Mouse (Mus musculus) ES-Bruce4 (cell line): Measurements from ENCODE around the gene Dcdc2b. TPM values are rescaled to one million over a fixed set of nuclear protein-coding genes. Genes with fewer than 3 reads are reported as not detected.

Experiments used
- H3K27ac ChIP-seq: 2 replicates; pipeline ENCODE4 v1.5.1; 2012; ENCODE audit warnings: low read length, inconsistent platforms; ENCODE audit not compliant: insufficient read depth
- H3K27me3 ChIP-seq: 2 replicates; pipeline ENCODE4 v1.6.1; 2012; ENCODE audit warnings: mild to moderate bottlenecking, low read length, inconsistent platforms; ENCODE audit not compliant: control insufficient read depth, poor library complexity, insufficient read depth, severe bottlenecking
- H3K36me3 ChIP-seq: 2 replicates; pipeline ENCODE4 v1.6.1; 2012; ENCODE audit warnings: inconsistent platforms, mild to moderate bottlenecking, low read length, moderate library complexity; ENCODE audit not compliant: control insufficient read depth, poor library complexity, insufficient read depth, severe bottlenecking
- H3K4me1 ChIP-seq: one replicate; pipeline ENCODE4 v1.8.1; 2011; ENCODE audit warnings: low read length; ENCODE audit not compliant: control insufficient read depth, insufficient read depth
- H3K4me3 ChIP-seq: 2 replicates; pipeline ENCODE4 v1.5.1; 2011; ENCODE audit warnings: low read depth, mild to moderate bottlenecking, low read length
- H3K9ac ChIP-seq: 2 replicates; pipeline ENCODE4 v1.6.1; 2012; ENCODE audit warnings: low read depth, mild to moderate bottlenecking, inconsistent platforms; ENCODE audit not compliant: poor library complexity, severe bottlenecking
- H3K9me3 ChIP-seq: replicated peaks from 2 replicates; pipeline ENCODE4 v1.6.1; 2012; ENCODE audit warnings: mild to moderate bottlenecking, low read length, inconsistent platforms; ENCODE audit not compliant: control insufficient read depth, poor library complexity, insufficient read depth, severe bottlenecking
- CTCF ChIP-seq: IDR thresholded peaks from one replicate; pipeline ENCODE4 v1.8.1; 2011; ENCODE audit warnings: low read depth, low read length
- EP300 ChIP-seq: IDR thresholded peaks from 2 replicates; pipeline ENCODE4 v1.6.1; 2011; ENCODE audit warnings: low read depth, low read length; ENCODE audit not compliant: insufficient read depth
- POLR2A ChIP-seq: IDR thresholded peaks from one replicate; pipeline ENCODE4 v1.8.1; 2011; ENCODE audit warnings: low read length; ENCODE audit not compliant: insufficient read depth
- polyA plus RNA-seq: library from polyadenylated mRNA; stranded (reverse); fragments of >200 nt; gene quantifications from 2 replicates; pipeline ENCODE4 v1.2.4, GENCODE M21; 2011; ENCODE audit warnings: low read depth; ENCODE audit not compliant: missing spikeins, insufficient read depth, insufficient read length

Dcdc2b gene
- polyA plus RNA-seq, 1 experiment = 3.0 TPM

DNA sequence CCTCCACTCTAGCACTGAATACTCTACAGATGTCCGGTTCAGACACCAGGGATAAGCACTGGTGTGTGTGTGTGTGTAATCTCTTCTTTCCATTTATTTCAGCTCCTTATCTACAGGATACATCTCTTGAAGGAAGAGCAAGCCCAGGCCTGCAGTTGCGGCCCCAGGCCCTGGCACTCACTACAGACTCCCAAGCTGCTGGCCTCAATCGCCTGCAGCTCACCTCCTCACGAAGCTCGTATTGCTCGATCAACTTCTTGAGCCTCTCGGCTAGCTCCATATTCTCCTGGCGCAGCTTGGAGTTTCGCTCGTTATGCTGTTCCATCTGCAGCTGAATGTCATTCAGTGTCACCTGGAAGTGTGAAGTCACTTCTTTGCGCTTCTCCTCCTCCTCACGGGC is 17.8 kb upstream of the Dcdc2b start:
- Histone ChIP-seq H3K36me3 (peaks cover 81% of the 10 kb centered on the region), H3K4me3 (no peak overlapping the region), H3K9me3 (no peaks in the 10 kb centered on the region), H3K4me1 (no peaks in the 10 kb centered on the region), H3K27me3 (no peaks in the 10 kb centered on the region), H3K27ac (no peak overlapping the region), H3K9ac (no peak overlapping the region)
- no peak for TF ChIP-seq CTCF
- TF ChIP-seq EP300 = no peak
- TF ChIP-seq POLR2A = no peak

DNA sequence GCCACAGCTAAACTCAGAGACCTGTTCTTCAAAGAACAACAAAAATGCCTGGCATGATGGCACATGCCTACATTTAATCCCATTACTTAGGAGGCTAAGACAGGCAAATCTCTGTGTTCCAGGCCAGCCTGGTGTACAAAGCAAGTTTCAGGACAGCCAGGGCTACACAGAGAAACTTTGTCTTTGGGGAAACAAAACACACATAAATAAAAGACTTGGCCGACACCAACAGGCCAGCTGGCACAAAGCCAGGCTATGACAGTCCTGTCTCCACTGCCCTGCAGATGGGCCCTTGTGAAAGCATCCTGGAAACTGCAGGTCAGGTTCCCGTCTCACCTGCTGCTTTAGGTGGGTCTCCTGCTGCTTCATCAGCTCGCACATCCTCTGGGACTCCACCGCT is 16.9 kb upstream of the Dcdc2b start:
- Histone ChIP-seq H3K27ac (no peak overlapping the region), H3K27me3 (no peaks in the 10 kb centered on the region), H3K9ac (no peak overlapping the region), H3K4me1 (no peaks in the 10 kb centered on the region), H3K36me3 (peaks cover 73% of the 10 kb centered on the region), H3K4me3 (no peak overlapping the region), H3K9me3 (no peaks in the 10 kb centered on the region)
- TF ChIP-seq CTCF (no peak), POLR2A (no peak), EP300 (no peak)

DNA sequence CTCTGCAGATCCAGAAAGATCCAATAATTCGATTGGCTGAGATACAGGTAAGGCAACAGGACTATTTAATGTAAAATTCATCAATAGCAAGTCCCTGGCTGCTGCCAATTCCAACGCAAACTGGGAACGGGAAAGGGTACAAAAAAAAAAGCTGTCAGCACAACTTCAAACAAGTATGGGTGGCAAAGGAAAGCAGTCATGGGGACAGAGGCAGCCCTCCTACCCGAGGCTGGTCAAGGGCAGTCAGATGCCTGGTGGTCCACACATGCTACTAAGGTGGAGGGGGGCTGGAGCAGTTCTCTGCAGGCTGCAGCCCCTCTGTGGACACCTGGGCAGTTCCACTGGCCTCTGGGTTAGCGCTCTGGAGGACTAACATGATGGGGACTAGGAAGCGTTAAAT is 12.0 kb upstream of the Dcdc2b start:
- TF ChIP-seq POLR2A (no peak), EP300 (no peak), CTCF (no peak)
- Histone ChIP-seq H3K27ac (no peak overlapping the region), H3K9me3 (no peaks in the 10 kb centered on the region), H3K36me3 (peaks cover 33% of the 10 kb centered on the region), H3K4me3 (no peak overlapping the region), H3K27me3 (no peaks in the 10 kb centered on the region), H3K9ac (no peak overlapping the region), H3K4me1 (peaks cover 6% of the 10 kb centered on the region)

DNA sequence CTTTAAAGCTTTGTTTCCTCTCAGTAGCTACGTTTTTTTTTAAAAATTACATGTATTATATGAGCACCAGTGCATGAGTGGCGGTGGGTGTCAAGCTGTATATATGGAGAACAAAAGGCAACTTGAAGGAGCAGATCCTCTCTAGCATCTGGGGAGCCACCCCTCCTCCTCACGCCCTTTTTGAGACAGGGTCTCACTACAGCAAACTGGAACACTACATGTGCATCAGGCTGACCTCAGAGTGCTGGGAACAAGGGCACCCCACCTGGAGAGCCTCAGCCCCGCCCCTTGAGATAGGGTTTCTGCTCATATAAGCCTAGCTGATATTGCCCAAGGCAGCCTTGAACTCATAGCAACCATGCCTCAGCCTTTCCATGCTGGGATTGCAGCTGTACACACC is 11.4 kb upstream of the Dcdc2b start:
- Histone ChIP-seq H3K9ac (no peak overlapping the region), H3K36me3 (peaks cover 28% of the 10 kb centered on the region), H3K27me3 (no peaks in the 10 kb centered on the region), H3K27ac (no peak overlapping the region), H3K4me1 (peaks cover 6% of the 10 kb centered on the region), H3K4me3 (no peak overlapping the region), H3K9me3 (no peaks in the 10 kb centered on the region)
- TF ChIP-seq POLR2A (no peak), CTCF (no peak), EP300 (no peak)

DNA sequence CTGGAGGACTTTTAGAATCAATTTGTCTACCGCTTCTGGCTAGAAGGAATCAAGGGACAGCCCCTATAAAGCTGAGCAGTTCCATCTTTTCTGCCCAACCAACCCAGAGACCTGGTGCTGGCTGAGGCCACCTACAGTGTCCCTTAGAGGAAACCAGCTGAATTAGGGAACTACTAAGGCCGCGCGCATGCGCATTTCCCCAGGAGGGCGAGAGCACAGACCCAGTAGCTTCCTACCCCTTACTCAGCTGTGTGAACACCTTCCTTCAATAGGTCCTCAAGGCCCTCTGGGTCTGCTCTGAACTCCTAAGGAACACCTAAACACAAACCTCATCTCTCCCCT is 10.9 kb upstream of the Dcdc2b start:
- Histone ChIP-seq H3K9ac (no peak overlapping the region), H3K27me3 (no peaks in the 10 kb centered on the region), H3K4me3 (no peak overlapping the region), H3K27ac (no peak overlapping the region), H3K36me3 (peaks cover 23% of the 10 kb centered on the region), H3K4me1 (peaks cover 6% of the 10 kb centered on the region), H3K9me3 (no peaks in the 10 kb centered on the region)
- TF ChIP-seq CTCF (no peak), EP300 (no peak), POLR2A (no peak)

DNA sequence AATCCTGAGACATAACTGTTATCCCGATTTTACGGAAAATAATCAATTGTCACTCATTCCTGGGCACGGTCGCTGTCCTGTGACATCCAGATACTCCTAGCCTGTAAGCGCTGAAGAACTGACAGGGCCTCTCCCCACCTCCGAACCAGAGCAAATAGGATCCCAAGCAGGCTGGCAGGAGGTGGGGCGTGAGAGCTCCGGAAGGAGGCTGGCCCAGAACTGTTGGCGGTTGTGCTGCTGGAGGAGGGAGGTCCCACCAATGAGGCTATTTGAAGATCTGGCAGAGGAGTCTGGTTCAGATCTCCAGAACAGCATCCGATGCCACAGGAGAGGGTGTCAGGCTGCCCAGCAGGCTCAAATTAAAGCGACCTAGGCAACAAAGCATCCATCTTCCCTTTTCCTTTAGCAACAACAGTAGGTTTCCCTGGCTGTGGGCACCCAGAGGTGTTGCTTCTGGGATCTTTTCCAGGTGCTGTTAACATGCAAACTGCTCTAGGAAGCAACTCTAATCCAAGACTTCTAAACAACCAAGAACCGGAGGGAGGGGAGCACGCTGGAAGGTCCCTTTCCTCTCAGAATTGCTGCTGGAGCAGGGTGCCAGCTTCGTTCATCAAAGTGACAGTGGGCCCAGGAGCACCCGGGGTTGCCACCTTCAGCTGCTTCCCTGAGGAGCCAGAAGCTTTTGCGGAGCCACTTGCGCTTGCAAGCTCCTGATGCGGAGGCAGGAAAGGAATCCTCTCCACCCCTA is 10.4 kb upstream of the Dcdc2b start:
- peaks cover 6% of the 10 kb centered on the region for H3K4me1 ChIP-seq
- TF ChIP-seq POLR2A (no peak), EP300 (no peak), CTCF (no peak)
- no peaks in the 10 kb centered on the region for H3K27me3 ChIP-seq
- no peak overlapping the region for H3K4me3 ChIP-seq
- H3K9ac ChIP-seq = no peak overlapping the region
- no peaks in the 10 kb centered on the region for H3K9me3 ChIP-seq
- H3K36me3 ChIP-seq = peaks cover 20% of the 10 kb centered on the region
- H3K27ac ChIP-seq = no peak overlapping the region
